ENCODE assay signal across 8 mouse cellular contexts in genomic region chr4:117188969-117189368, GRCm38 (mm10). TPM values are rescaled to one million over a fixed set of nuclear protein-coding genes. Genes with fewer than 3 reads are reported as not detected.
DNase-seq lines count a peak whose midpoint lies in the region; ATAC-seq and TF ChIP-seq lines count a peak whose summit lies in the region.

No protein-coding gene starts in this region.

- H3K27ac ChIP-seq in spleen, adult 2 months (ENCODE audit: insufficient read depth, low read length): peak overlapping the region; percentile 90
- peak overlapping the region; percentile 91 for H3K27ac ChIP-seq in limb, embryonic 15.5 days
- peak overlapping the region; percentile 82 for H3K27ac ChIP-seq in stomach, postnatal 0 days (replicated peaks)

- peak overlapping the region; percentile 45 for H3K4me2 ChIP-seq in limb, embryonic 15.5 days
- H3K4me2 ChIP-seq in stomach, postnatal 0 days (replicated peaks; ENCODE audit: low read depth): peak overlapping the region; percentile 57

- no peak for TF ChIP-seq EP300 in stomach, postnatal 0 days (optimal IDR thresholded peaks at IDR 0.05)

- DNase-seq in spleen, adult 2 months (ENCODE audit: low read depth in 1 of 2, low spot score in 2 of 2): no peak
- no peak for DNase-seq in spleen, adult 12 weeks (ENCODE audit: low spot score)
- DNase-seq in stomach, postnatal 0 days (ENCODE audit: low spot score): no peak
- DNase-seq in thymus, postnatal 4 days: no peak

- H3K4me3 ChIP-seq in erythroblast, embryonic 14.5 days (replicated peaks): peak overlapping the region; percentile 63
- H3K4me3 ChIP-seq in spleen, adult 2 months (ENCODE audit: extremely low read depth, insufficient read depth, insufficient read length): peak overlapping the region; percentile 66; the same call in 1 of the 2 replicates
- H3K4me3 ChIP-seq in limb, embryonic 15.5 days: peak overlapping the region; percentile 41
- peak overlapping the region; percentile 39 for H3K4me3 ChIP-seq in stomach, postnatal 0 days (ENCODE audit: low read depth, low read length)

- no peak for ATAC-seq in erythroblast, adult 5-6 weeks (replicated peaks; ENCODE audit: low FRiP score, poor library complexity, severe bottlenecking)
- ATAC-seq in limb, embryonic 15.5 days (ENCODE audit: insufficient number of reproducible peaks, low FRiP score, low TSS enrichment, low read depth): no peak
- ATAC-seq in stomach, postnatal 0 days (ENCODE audit: low FRiP score, low TSS enrichment): no peak
- ATAC-seq in granulocyte monocyte progenitor cell, adult 5-6 weeks (replicated peaks; ENCODE audit: poor library complexity, severe bottlenecking): no peak

- H3K36me3 ChIP-seq in erythroblast, embryonic 14.5 days (ENCODE audit: control insufficient read depth): no peaks in the 10 kb centered on the region
- no peaks in the 10 kb centered on the region for H3K36me3 ChIP-seq in spleen, adult 2 months (ENCODE audit: control insufficient read depth, insufficient read depth, low read length)
- no peaks in the 10 kb centered on the region for H3K36me3 ChIP-seq in limb, embryonic 15.5 days
- no peaks in the 10 kb centered on the region for H3K36me3 ChIP-seq in stomach, postnatal 0 days (ENCODE audit: control insufficient read depth, insufficient read depth, low read length)

- peaks cover 5% of the 10 kb centered on the region for H3K27me3 ChIP-seq in erythroblast, embryonic 14.5 days (ENCODE audit: control insufficient read depth)
- H3K27me3 ChIP-seq in spleen, adult 2 months (ENCODE audit: control insufficient read depth, insufficient read depth, low read length): no peaks in the 10 kb centered on the region
- no peaks in the 10 kb centered on the region for H3K27me3 ChIP-seq in limb, embryonic 15.5 days
- no peaks in the 10 kb centered on the region for H3K27me3 ChIP-seq in stomach, postnatal 0 days (ENCODE audit: control insufficient read depth, insufficient read depth, low read length)

- no peak for TF ChIP-seq CTCF in spleen, adult 2 months (IDR thresholded peaks at IDR 0.05; ENCODE audit: extremely low read depth, insufficient read depth, insufficient read length, insufficient replicate concordance)
- no peak for TF ChIP-seq CTCF in stomach, postnatal 0 days (IDR thresholded peaks at IDR 0.05; ENCODE audit: low read depth)

- 0 out of 2 replicates have a peak overlapping the region, but pooled peaks have one; percentile 63 for H3K9ac ChIP-seq in limb, embryonic 15.5 days
- H3K9ac ChIP-seq in stomach, postnatal 0 days (ENCODE audit: low read length): peak overlapping the region; percentile 70

- 57% methylated on average over 3 of the region's 3 CpGs for WGBS in spleen, adult 2 months
- WGBS in limb, embryonic 15.5 days: 55% methylated on average over 3 of the region's 3 CpGs
- 53% methylated on average over 3 of the region's 3 CpGs for WGBS in stomach, postnatal 0 days

- TF ChIP-seq POLR2A in spleen, adult 2 months (IDR thresholded peaks at IDR 0.05; ENCODE audit: low read depth, low read length): no peak

- peaks cover 4% of the 10 kb centered on the region; the same call in 1 of the 2 replicates for H3K9me3 ChIP-seq in erythroblast, embryonic 14.5 days (ENCODE audit: control insufficient read depth, low read length)
- H3K9me3 ChIP-seq in limb, embryonic 15.5 days: no peaks in the 10 kb centered on the region
- no peaks in the 10 kb centered on the region for H3K9me3 ChIP-seq in stomach, postnatal 0 days (ENCODE audit: control insufficient read depth, low read length)

- peaks cover 26% of the 10 kb centered on the region for H3K4me1 ChIP-seq in erythroblast, embryonic 14.5 days (ENCODE audit: control insufficient read depth)
- H3K4me1 ChIP-seq in spleen, adult 2 months (ENCODE audit: control insufficient read depth, insufficient read depth, insufficient read length): no peaks in the 10 kb centered on the region
- H3K4me1 ChIP-seq in limb, embryonic 15.5 days: no peaks in the 10 kb centered on the region
- H3K4me1 ChIP-seq in stomach, postnatal 0 days (replicated peaks; ENCODE audit: control insufficient read depth, insufficient read depth): no peaks in the 10 kb centered on the region

RNA-seq across cellular contexts. Expression of gene Kif2c, which starts 6.5 kb away (rescaled TPM):
- 1.6 and 2.0 TPM in 2 replicates for polyA plus RNA-seq in erythroblast, embryonic 14.5 days (2012)
- total RNA-seq in erythroblast, adult 5-6 weeks (2015; ENCODE audit: low replicate concordance): 11.5 and 16.7 TPM in 2 replicates
- total RNA-seq in erythroblast, adult 5-6 weeks (2017; ENCODE audit: low replicate concordance): 13.2 and 14.5 TPM in 2 replicates
- polyA plus RNA-seq in spleen, adult 2 months (2012; rRNA removed): 2.5 and 2.7 TPM in 2 replicates
- polyA plus RNA-seq in limb, embryonic 15.5 days (2015; fragmentation: Nextera tagmentation; extraction: Ambion mirVana): 45.9 and 47.4 TPM in 2 replicates
- polyA plus RNA-seq in stomach, postnatal 0 days (2015; fragmentation: Nextera tagmentation; extraction: Ambion mirVana): 7.9 and 11.5 TPM in 2 replicates
- 15.8 and 23.5 TPM in 2 replicates for total RNA-seq in granulocyte monocyte progenitor cell, adult 5-6 weeks (2014; fragmentation: Nextera tagmentation)
- 44.9 and 47.0 TPM in 2 replicates for total RNA-seq in granulocyte monocyte progenitor cell, adult 5-6 weeks (2017)

RNA-seq across cellular contexts. Expression of gene Rps8, which starts 32.9 kb away (rescaled TPM):
- 190 and 246 TPM in 2 replicates for polyA plus RNA-seq in erythroblast, embryonic 14.5 days (2012)
- 981 and 1,137 TPM in 2 replicates for total RNA-seq in erythroblast, adult 5-6 weeks (2015; ENCODE audit: low replicate concordance)
- 281 and 366 TPM in 2 replicates for total RNA-seq in erythroblast, adult 5-6 weeks (2017; ENCODE audit: low replicate concordance)
- polyA plus RNA-seq in spleen, adult 2 months (2012; rRNA removed): 578 and 703 TPM in 2 replicates
- polyA plus RNA-seq in limb, embryonic 15.5 days (2015; fragmentation: Nextera tagmentation; extraction: Ambion mirVana): 803 and 994 TPM in 2 replicates
- polyA plus RNA-seq in stomach, postnatal 0 days (2015; fragmentation: Nextera tagmentation; extraction: Ambion mirVana): 752 and 809 TPM in 2 replicates
- total RNA-seq in granulocyte monocyte progenitor cell, adult 5-6 weeks (2014; fragmentation: Nextera tagmentation): 4,230 and 5,237 TPM in 2 replicates
- 2,283 and 2,839 TPM in 2 replicates for total RNA-seq in granulocyte monocyte progenitor cell, adult 5-6 weeks (2017)

RNA-seq across cellular contexts. Expression of gene Plk3, which starts 55.2 kb away (rescaled TPM):
- 0.19 and 0.21 TPM in 2 replicates for polyA plus RNA-seq in erythroblast, embryonic 14.5 days (2012)
- 0.42 TPM in 1 of 2 replicates, not detected in the other for total RNA-seq in erythroblast, adult 5-6 weeks (2015; ENCODE audit: low replicate concordance)
- total RNA-seq in erythroblast, adult 5-6 weeks (2017; ENCODE audit: low replicate concordance): 1.7 TPM in 1 of 2 replicates, not detected in the other
- 12.4 and 18.7 TPM in 2 replicates for polyA plus RNA-seq in spleen, adult 2 months (2012; rRNA removed)
- 5.7 and 6.8 TPM in 2 replicates for polyA plus RNA-seq in limb, embryonic 15.5 days (2015; fragmentation: Nextera tagmentation; extraction: Ambion mirVana)
- polyA plus RNA-seq in stomach, postnatal 0 days (2015; fragmentation: Nextera tagmentation; extraction: Ambion mirVana): 18.1 and 18.7 TPM in 2 replicates
- total RNA-seq in granulocyte monocyte progenitor cell, adult 5-6 weeks (2014; fragmentation: Nextera tagmentation): 1.5 and 2.2 TPM in 2 replicates
- 1.5 and 2.5 TPM in 2 replicates for total RNA-seq in granulocyte monocyte progenitor cell, adult 5-6 weeks (2017)
